Mouse (Mus musculus): ENCODE results near the gene Xaf1. TPM values are rescaled to one million over a fixed set of nuclear protein-coding genes. Genes with fewer than 3 reads are reported as not detected.
"Not testable (repeated sequence)": the region's sequence is repeated elsewhere in the genome, so short reads cannot be mapped to it uniquely, and the experiment has no call there.

The Xaf1 gene
- total RNA-seq, 2 experiments from 2014 or later: 64.9 to 122 TPM

GRCm38 (mm10) chr11:72308982-72309381 lies 7.6 kb downstream of the Xaf1 start:
- ATAC-seq (replicated peaks; ENCODE audit: low FRiP score, poor library complexity, severe bottlenecking): peak; percentile 64

GRCm38 (mm10) chr11:72310491-72310890 lies 9.1 kb downstream of the Xaf1 start:
- ATAC-seq (replicated peaks; ENCODE audit: low FRiP score, poor library complexity, severe bottlenecking): peak; percentile 58

- peak; percentile 87 for ATAC-seq (replicated peaks; ENCODE audit: low FRiP score, poor library complexity, severe bottlenecking)
These were observed 10.0 kb downstream of the Xaf1 start for GRCm38 (mm10) chr11:72311355-72312001.

- no peak for ATAC-seq (replicated peaks; ENCODE audit: low FRiP score, poor library complexity, severe bottlenecking)
These were observed 12.9 kb downstream of the Xaf1 start, which contains the start of gene Fbxo39 for GRCm38 (mm10) chr11:72314151-72314895. Gene Fbxo39 (plus strand): TSS chr11:72314444.

DNA sequence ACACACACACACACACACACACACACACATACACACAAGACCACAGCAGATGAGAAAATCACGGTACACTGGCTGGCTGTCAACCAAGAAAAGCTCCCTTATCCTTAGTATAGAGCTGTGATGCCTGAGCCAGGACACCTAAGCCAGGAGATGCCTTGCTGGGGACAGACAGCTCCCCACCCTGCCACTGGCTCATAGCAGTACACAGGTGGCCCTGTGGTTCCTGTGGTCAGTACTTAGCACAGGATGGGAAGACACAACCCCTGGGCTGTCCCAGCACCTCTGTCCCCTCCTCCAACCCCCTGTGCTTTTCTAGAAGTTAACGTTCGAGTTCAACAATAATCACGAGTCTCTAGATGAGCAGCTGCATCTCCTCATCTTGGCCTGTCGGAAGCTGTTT lies 16.6 kb downstream of the Xaf1 start:
- ATAC-seq (replicated peaks; ENCODE audit: low FRiP score, poor library complexity, severe bottlenecking): no peak

DNA sequence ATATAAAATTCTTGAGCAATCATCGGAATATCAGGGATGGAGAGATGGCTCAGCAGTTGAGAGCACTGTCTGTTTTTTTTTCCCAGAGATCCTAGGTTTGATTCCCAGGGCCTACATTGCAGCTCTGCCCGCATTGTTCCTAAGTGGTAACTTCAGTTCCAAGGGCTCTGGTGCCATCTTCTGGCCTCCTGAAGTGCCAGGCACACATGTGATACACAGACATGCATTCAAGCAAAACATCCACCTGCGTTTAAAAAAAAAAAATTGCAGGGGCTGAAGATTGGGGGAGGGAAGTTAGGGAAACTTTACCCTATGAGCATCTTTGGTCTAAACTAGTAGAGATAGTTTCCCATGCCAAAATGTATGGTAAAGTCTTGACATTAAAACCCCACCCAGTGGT lies 23.0 kb downstream of the Xaf1 start:
- no peak for ATAC-seq (replicated peaks; ENCODE audit: low FRiP score, poor library complexity, severe bottlenecking)

GRCm38 (mm10) chr11:72325701-72326100 lies 24.3 kb downstream of the Xaf1 start:
- ATAC-seq (replicated peaks; ENCODE audit: low FRiP score, poor library complexity, severe bottlenecking): no peak

GRCm38 (mm10) chr11:72332951-72333667 lies 31.7 kb downstream of the Xaf1 start:
- ATAC-seq (replicated peaks; ENCODE audit: low FRiP score, poor library complexity, severe bottlenecking): no peak

GRCm38 (mm10) chr11:72334653-72335052 lies 33.2 kb downstream of the Xaf1 start:
- no peak for ATAC-seq (replicated peaks; ENCODE audit: low FRiP score, poor library complexity, severe bottlenecking)

- ATAC-seq (replicated peaks; ENCODE audit: low FRiP score, poor library complexity, severe bottlenecking): no peak
These were observed 35.3 kb downstream of the Xaf1 start for GRCm38 (mm10) chr11:72336726-72337125.

DNA sequence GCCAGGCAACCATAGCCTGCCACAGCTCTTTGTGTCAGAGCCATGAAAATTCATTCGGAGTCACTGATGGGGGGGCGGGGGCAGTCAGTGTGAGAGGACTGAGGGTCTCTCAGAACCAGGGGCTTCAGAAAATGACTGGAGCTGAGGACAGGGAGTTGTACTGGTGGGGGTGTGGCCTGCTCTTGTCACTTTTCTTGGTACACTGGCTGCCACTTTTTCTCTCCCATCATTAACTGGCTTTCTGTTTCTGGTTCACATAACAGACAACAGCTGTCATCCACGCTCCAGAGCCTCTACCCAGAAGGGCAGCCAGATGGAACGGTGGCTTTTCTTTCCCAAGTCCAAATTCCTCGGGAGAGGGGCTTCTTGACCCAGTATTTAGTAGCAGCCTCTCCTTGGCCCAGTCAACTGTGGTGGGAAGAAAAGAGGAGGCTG lies 37.0 kb downstream of the Xaf1 start:
- no peak for ATAC-seq (replicated peaks; ENCODE audit: low FRiP score, poor library complexity, severe bottlenecking)

DNA sequence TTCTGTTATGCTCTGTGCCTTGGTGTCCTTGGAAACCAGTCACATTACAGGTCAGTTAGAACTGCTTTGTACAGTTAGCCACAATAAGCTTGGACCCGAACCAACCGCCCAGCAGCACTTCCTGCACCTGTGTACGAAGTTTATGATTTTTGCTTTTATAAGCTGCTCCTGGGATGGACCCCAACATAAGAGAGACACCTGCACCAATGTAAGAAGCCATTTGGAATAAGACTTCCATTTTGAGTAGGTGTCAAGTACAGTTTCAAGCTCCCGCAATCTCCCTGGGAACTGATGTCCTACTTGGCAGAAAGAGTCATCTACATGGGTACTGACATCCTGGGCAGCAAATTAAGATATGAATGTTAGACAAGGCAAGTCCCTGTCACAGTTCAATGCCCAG lies 38.3 kb downstream of the Xaf1 start:
- ATAC-seq (replicated peaks; ENCODE audit: low FRiP score, poor library complexity, severe bottlenecking): no peak

- ATAC-seq (replicated peaks; ENCODE audit: low FRiP score, poor library complexity, severe bottlenecking): peak; percentile 64; the same call in 1 of the 2 replicates
These were observed 41.3 kb downstream of the Xaf1 start for GRCm38 (mm10) chr11:72342549-72343237.

DNA sequence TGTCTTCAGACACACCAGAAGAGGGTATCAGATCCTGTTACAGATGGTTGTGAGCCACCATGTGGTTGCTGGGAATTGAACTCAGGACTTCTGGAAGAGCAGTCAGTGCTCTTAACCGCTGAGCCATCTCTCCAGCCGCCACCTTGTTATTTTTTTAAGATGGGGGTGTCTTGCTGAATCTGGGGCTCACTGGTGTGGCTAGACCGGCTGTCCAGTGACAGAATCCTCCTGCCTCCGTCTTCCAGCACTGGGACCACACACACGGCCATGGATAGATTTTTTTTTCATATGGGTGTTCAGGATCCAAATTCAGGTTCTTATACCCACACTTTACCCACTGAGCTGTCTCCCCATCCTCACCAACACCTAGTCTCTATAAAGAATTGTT lies 41.8 kb downstream of the Xaf1 start:
- ATAC-seq (replicated peaks; ENCODE audit: low FRiP score, poor library complexity, severe bottlenecking): not testable (repeated sequence)

GRCm38 (mm10) chr11:72343904-72344303 lies 42.5 kb downstream of the Xaf1 start:
- no peak for ATAC-seq (replicated peaks; ENCODE audit: low FRiP score, poor library complexity, severe bottlenecking)

GRCm38 (mm10) chr11:72344486-72344885 lies 43.1 kb downstream of the Xaf1 start:
- no peak for ATAC-seq (replicated peaks; ENCODE audit: low FRiP score, poor library complexity, severe bottlenecking)

GRCm38 (mm10) chr11:72348563-72348962 lies 47.1 kb downstream of the Xaf1 start:
- ATAC-seq (replicated peaks; ENCODE audit: low FRiP score, poor library complexity, severe bottlenecking): no peak

DNA sequence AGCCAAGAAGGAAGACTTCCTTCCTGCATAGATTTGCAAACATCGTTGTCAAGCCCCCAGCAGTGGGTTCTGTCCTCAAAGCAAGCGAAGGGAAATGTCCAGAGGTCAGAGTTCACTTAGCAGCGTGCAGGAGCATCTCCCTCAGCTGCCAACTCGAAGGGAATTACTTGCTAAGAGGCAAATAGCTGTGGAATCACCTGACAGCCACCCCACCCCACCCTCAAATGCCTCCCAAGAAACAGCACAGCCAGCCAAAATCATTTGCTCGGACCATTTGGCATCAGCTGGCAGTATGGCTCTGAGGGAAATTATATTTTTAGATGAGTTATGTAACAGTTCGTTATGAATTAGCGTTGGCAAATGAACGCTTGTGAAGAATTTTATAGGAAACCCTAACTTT lies 47.6 kb downstream of the Xaf1 start:
- no peak for ATAC-seq (replicated peaks; ENCODE audit: low FRiP score, poor library complexity, severe bottlenecking)

DNA sequence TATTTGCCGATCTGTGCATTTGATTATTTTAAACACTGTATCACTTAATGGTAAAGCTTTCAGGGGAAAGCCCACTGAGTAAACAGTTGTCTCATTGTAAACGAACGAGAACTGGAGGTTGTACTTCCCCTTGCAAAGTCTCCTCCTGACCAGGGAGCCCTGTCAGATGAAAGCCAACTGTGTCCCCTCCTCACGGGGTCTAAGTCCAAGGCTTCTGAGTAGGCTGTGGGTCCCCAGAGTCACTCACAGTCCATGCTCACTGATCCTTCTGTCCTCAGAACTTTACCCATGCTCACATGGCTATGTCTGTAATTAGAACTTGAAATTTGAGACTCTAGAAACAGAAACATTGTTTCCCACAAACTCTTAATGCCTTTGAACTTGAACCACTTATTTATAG lies 48.2 kb downstream of the Xaf1 start:
- no peak for ATAC-seq (replicated peaks; ENCODE audit: low FRiP score, poor library complexity, severe bottlenecking)

DNA sequence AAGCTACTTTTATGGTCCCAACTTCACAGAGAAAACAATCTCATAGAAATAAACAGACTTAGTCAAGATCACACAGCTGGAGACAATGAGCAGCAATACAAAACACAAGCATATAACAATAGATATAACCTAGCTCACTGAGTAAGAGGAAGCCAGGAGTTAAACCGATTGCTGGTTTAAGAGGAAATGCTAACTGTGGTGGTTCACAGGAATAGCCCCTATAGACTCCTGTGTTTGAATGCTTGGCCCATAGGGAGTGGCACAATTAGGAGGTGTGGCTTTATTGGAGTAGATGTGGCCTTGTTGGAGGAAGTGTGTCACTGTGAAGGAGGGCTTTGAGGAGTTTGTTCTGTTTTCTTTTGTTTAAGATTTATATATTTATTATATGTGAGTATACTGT lies 50.8 kb downstream of the Xaf1 start:
- ATAC-seq (replicated peaks; ENCODE audit: low FRiP score, poor library complexity, severe bottlenecking): no peak

Data from erythroblast, adult 5-6 weeks (primary cell).